Mouse (Mus musculus): Measurements from ENCODE around the gene Fam192a.

GRCm38 (mm10) chr8:94528245-94528644 lies 73.6 kb downstream of the Fam192a start:
- TF ChIP-seq CTCF (IDR thresholded peaks at IDR 0.05): peak; percentile 87
- no peak for TF ChIP-seq POLR2A (IDR thresholded peaks at IDR 0.05; ENCODE audit: insufficient read depth, low read depth, low read length)
- peak; percentile 77 for TF ChIP-seq EP300 (IDR thresholded peaks at IDR 0.05; ENCODE audit: insufficient read depth, low read depth, low read length)
